ENCODE assay signal across 17 mouse cellular contexts in genomic region chr1:64836114-64836513, GRCm38 (mm10).
"Had no signal": no experiment of that assay in that cellular context is flagged by ENCODE, and none has a peak within 500 bp of the region (broad histone marks: within the 10 kb centered on the region; RNA-seq: fewer than 3 reads in every experiment).

No protein-coding gene starts in this region.

- DNase-seq: kidney, adult 18-20 months; kidney, adult 9 months; kidney, postnatal 36 days; layer of hippocampus, postnatal 36 days; liver, embryonic 13.5 days; lung, embryonic 14.5 days; lung, postnatal 14 days; retina, postnatal 1 day; right cerebral cortex, postnatal 25 days; thymus, adult 18-20 months; thymus, postnatal 36 days had no signal

- H3K9ac ChIP-seq: liver, embryonic 13.5 days; lung, embryonic 14.5 days; midbrain, embryonic 12.5 days; midbrain, embryonic 15.5 days; neural tube, embryonic 13.5 days had no signal

- H3K4me2 ChIP-seq: liver, embryonic 13.5 days; lung, embryonic 14.5 days; midbrain, embryonic 12.5 days; midbrain, embryonic 15.5 days; neural tube, embryonic 13.5 days had no signal

- H3K27me3 ChIP-seq: liver, embryonic 13.5 days; midbrain, embryonic 12.5 days; midbrain, embryonic 15.5 days; neural tube, embryonic 13.5 days had no signal

- H3K4me1 ChIP-seq: liver, embryonic 13.5 days; midbrain, embryonic 15.5 days had no signal

- H3K27ac ChIP-seq: kidney, postnatal 0 days; left cerebral cortex, adult 2 months; liver, embryonic 13.5 days; macrophage; midbrain, embryonic 12.5 days; midbrain, embryonic 15.5 days; neural tube, embryonic 13.5 days had no signal

- H3K36me3 ChIP-seq: liver, embryonic 13.5 days; midbrain, embryonic 12.5 days; midbrain, embryonic 15.5 days; neural tube, embryonic 13.5 days had no signal

- ATAC-seq: midbrain, embryonic 15.5 days had no signal

- H3K9me3 ChIP-seq: liver, embryonic 13.5 days; midbrain, embryonic 12.5 days; midbrain, embryonic 15.5 days; neural tube, embryonic 13.5 days had no signal

- H3K4me3 ChIP-seq: left cerebral cortex, adult 2 months; liver, embryonic 13.5 days; midbrain, embryonic 12.5 days; midbrain, embryonic 15.5 days; neural tube, embryonic 13.5 days had no signal
